Mouse (Mus musculus): ENCODE measurements around the gene Tgfbr2. TPM values are rescaled to one million over a fixed set of nuclear protein-coding genes. Genes with fewer than 3 reads are reported as not detected.
"Not testable (repeated sequence)": the region's sequence is repeated elsewhere in the genome, so short reads cannot be mapped to it uniquely, and the experiment has no call there.

Tgfbr2 gene
- polyA plus RNA-seq, 1 experiment from 2014 or later, result 31.2 TPM

GRCm38 (mm10) chr9:116053976-116054375 lies 121.2 kb downstream of the Tgfbr2 start:
- Histone ChIP-seq H3K4me3 (replicated peaks; ENCODE audit: low read depth, low read length) (no peak overlapping the region), H3K9ac (ENCODE audit: low read depth, low read length) (no peak overlapping the region), H3K9me3 (replicated peaks; ENCODE audit: low read length) (no peaks in the 10 kb centered on the region), H3K27me3 (ENCODE audit: insufficient read depth, low read length) (no peaks in the 10 kb centered on the region), H3K4me1 (replicated peaks; ENCODE audit: insufficient read depth, low read length) (no peaks in the 10 kb centered on the region), H3K27ac (no peak overlapping the region), H3K36me3 (ENCODE audit: insufficient read depth, low read length) (no peaks in the 10 kb centered on the region), H3K4me2 (ENCODE audit: low read length) (peak overlapping the region; percentile 13; the same call in 1 of the 2 replicates)
- ATAC-seq (replicated peaks; ENCODE audit: low FRiP score, low read depth) (no peak), DNase-seq (ENCODE audit: low spot score) (peak; percentile 9)
- 33% methylated on average over 8 of the region's 8 CpGs for WGBS
- no peak for TF ChIP-seq CTCF (IDR thresholded peaks at IDR 0.05; ENCODE audit: low read depth)

GRCm38 (mm10) chr9:116049985-116050384 lies 125.2 kb downstream of the Tgfbr2 start:
- H3K4me3 ChIP-seq (replicated peaks; ENCODE audit: low read depth, low read length), result no peak overlapping the region
- no peak overlapping the region for H3K9ac ChIP-seq (ENCODE audit: low read depth, low read length)
- H3K36me3 ChIP-seq (ENCODE audit: insufficient read depth, low read length), result no peaks in the 10 kb centered on the region
- no peak; the same call in 1 of the 2 replicates for TF ChIP-seq CTCF (IDR thresholded peaks at IDR 0.05; ENCODE audit: low read depth)
- H3K4me2 ChIP-seq (ENCODE audit: low read length), result no peak overlapping the region
- H3K27ac ChIP-seq, result no peak overlapping the region
- WGBS, result 77% methylated on average over 1 of the region's 1 CpGs
- ATAC-seq (replicated peaks; ENCODE audit: low FRiP score, low read depth) (no peak), DNase-seq (ENCODE audit: low spot score) (no peak)
- H3K4me1 ChIP-seq (replicated peaks; ENCODE audit: insufficient read depth, low read length), result no peaks in the 10 kb centered on the region
- no peaks in the 10 kb centered on the region for H3K27me3 ChIP-seq (ENCODE audit: insufficient read depth, low read length)
- no peaks in the 10 kb centered on the region for H3K9me3 ChIP-seq (replicated peaks; ENCODE audit: low read length)

GRCm38 (mm10) chr9:116041787-116042186 lies 133.4 kb downstream of the Tgfbr2 start:
- WGBS, result 7% methylated on average over 3 of the region's 3 CpGs
- ATAC-seq (replicated peaks; ENCODE audit: low FRiP score, low read depth), result no peak
- H3K27me3 ChIP-seq (ENCODE audit: insufficient read depth, low read length), result no peaks in the 10 kb centered on the region
- H3K9me3 ChIP-seq (replicated peaks; ENCODE audit: low read length), result no peaks in the 10 kb centered on the region
- DNase-seq (ENCODE audit: low spot score), result peak; percentile 87
- no peak overlapping the region for H3K9ac ChIP-seq (ENCODE audit: low read depth, low read length)
- TF ChIP-seq CTCF (IDR thresholded peaks at IDR 0.05; ENCODE audit: low read depth), result peak; percentile 98
- no peak overlapping the region for H3K4me3 ChIP-seq (replicated peaks; ENCODE audit: low read depth, low read length)
- no peak overlapping the region for H3K4me2 ChIP-seq (ENCODE audit: low read length)
- H3K4me1 ChIP-seq (replicated peaks; ENCODE audit: insufficient read depth, low read length), result no peaks in the 10 kb centered on the region
- no peaks in the 10 kb centered on the region for H3K36me3 ChIP-seq (ENCODE audit: insufficient read depth, low read length)
- no peak overlapping the region for H3K27ac ChIP-seq

GRCm38 (mm10) chr9:116041369-116041768 lies 133.8 kb downstream of the Tgfbr2 start:
- H3K4me1 ChIP-seq (replicated peaks; ENCODE audit: insufficient read depth, low read length), result no peaks in the 10 kb centered on the region
- H3K4me2 ChIP-seq (ENCODE audit: low read length), result no peak overlapping the region
- no peak overlapping the region for H3K9ac ChIP-seq (ENCODE audit: low read depth, low read length)
- no peak for DNase-seq (ENCODE audit: low spot score)
- H3K27ac ChIP-seq, result no peak overlapping the region
- WGBS, result 71% methylated on average over 4 of the region's 4 CpGs
- TF ChIP-seq CTCF (IDR thresholded peaks at IDR 0.05; ENCODE audit: low read depth), result no peak
- no peaks in the 10 kb centered on the region for H3K27me3 ChIP-seq (ENCODE audit: insufficient read depth, low read length)
- ATAC-seq (replicated peaks; ENCODE audit: low FRiP score, low read depth), result no peak
- no peaks in the 10 kb centered on the region for H3K9me3 ChIP-seq (replicated peaks; ENCODE audit: low read length)
- H3K36me3 ChIP-seq (ENCODE audit: insufficient read depth, low read length), result no peaks in the 10 kb centered on the region
- no peak overlapping the region for H3K4me3 ChIP-seq (replicated peaks; ENCODE audit: low read depth, low read length)

- H3K36me3 ChIP-seq (ENCODE audit: insufficient read depth, low read length); ATAC-seq (replicated peaks; ENCODE audit: low FRiP score, low read depth); H3K4me1 ChIP-seq (replicated peaks; ENCODE audit: insufficient read depth, low read length); H3K27ac ChIP-seq; H3K4me3 ChIP-seq (replicated peaks; ENCODE audit: low read depth, low read length); H3K9ac ChIP-seq (ENCODE audit: low read depth, low read length); H3K9me3 ChIP-seq (replicated peaks; ENCODE audit: low read length); H3K27me3 ChIP-seq (ENCODE audit: insufficient read depth, low read length); DNase-seq (ENCODE audit: low spot score); H3K4me2 ChIP-seq (ENCODE audit: low read length): not testable (repeated sequence)
- WGBS, result 92% methylated on average over 14 of the region's 14 CpGs
Measured at GRCm38 (mm10) chr9:116040852-116041251, 134.3 kb downstream of the Tgfbr2 start.

- no peak overlapping the region for H3K4me3 ChIP-seq (replicated peaks; ENCODE audit: low read depth, low read length)
- no peaks in the 10 kb centered on the region for H3K9me3 ChIP-seq (replicated peaks; ENCODE audit: low read length)
- H3K27me3 ChIP-seq (ENCODE audit: insufficient read depth, low read length), result no peaks in the 10 kb centered on the region
- 82% methylated on average over 4 of the region's 4 CpGs for WGBS
- no peak for TF ChIP-seq CTCF (IDR thresholded peaks at IDR 0.05; ENCODE audit: low read depth)
- H3K36me3 ChIP-seq (ENCODE audit: insufficient read depth, low read length), result no peaks in the 10 kb centered on the region
- no peak overlapping the region for H3K27ac ChIP-seq
- no peak overlapping the region for H3K4me2 ChIP-seq (ENCODE audit: low read length)
- ATAC-seq (replicated peaks; ENCODE audit: low FRiP score, low read depth), result no peak
- H3K9ac ChIP-seq (ENCODE audit: low read depth, low read length), result no peak overlapping the region
- no peaks in the 10 kb centered on the region for H3K4me1 ChIP-seq (replicated peaks; ENCODE audit: insufficient read depth, low read length)
- no peak for DNase-seq (ENCODE audit: low spot score)
Measured at GRCm38 (mm10) chr9:116039981-116040380, 135.2 kb downstream of the Tgfbr2 start.

GRCm38 (mm10) chr9:116038275-116038674 lies 136.9 kb downstream of the Tgfbr2 start:
- Histone ChIP-seq H3K9ac (ENCODE audit: low read depth, low read length) (no peak overlapping the region), H3K27ac (no peak overlapping the region), H3K4me2 (ENCODE audit: low read length) (no peak overlapping the region), H3K4me1 (replicated peaks; ENCODE audit: insufficient read depth, low read length) (no peaks in the 10 kb centered on the region), H3K4me3 (replicated peaks; ENCODE audit: low read depth, low read length) (no peak overlapping the region), H3K36me3 (ENCODE audit: insufficient read depth, low read length) (no peaks in the 10 kb centered on the region), H3K9me3 (replicated peaks; ENCODE audit: low read length) (no peaks in the 10 kb centered on the region), H3K27me3 (ENCODE audit: insufficient read depth, low read length) (no peaks in the 10 kb centered on the region)
- ATAC-seq (replicated peaks; ENCODE audit: low FRiP score, low read depth) (no peak), DNase-seq (ENCODE audit: low spot score) (no peak)
- no peak for TF ChIP-seq CTCF (IDR thresholded peaks at IDR 0.05; ENCODE audit: low read depth)
- whole genome bisulfite sequencing, result 84% methylated on average over 6 of the region's 6 CpGs

Data from kidney, postnatal 0 days (tissue).